In genomic region chr12:102703441-102703840, GRCm38 (mm10) we compare ENCODE assay signal across 9 mouse cellular contexts. TPM values are rescaled to one million over a fixed set of nuclear protein-coding genes. Genes with fewer than 3 reads are reported as not detected.
DNase-seq lines count a peak whose midpoint lies in the region; ATAC-seq and TF ChIP-seq lines count a peak whose summit lies in the region.
"Had no signal": no experiment of that assay in that cellular context is flagged by ENCODE, and none has a peak within 500 bp of the region (broad histone marks: within the 10 kb centered on the region; RNA-seq: fewer than 3 reads in every experiment).

No protein-coding gene starts in this region.

- peak overlapping the region; percentile 62; the same call in 1 of the 2 replicates for H3K27ac ChIP-seq in heart, adult 2 months
- peak overlapping the region; percentile 56; the same call in 1 of the 2 replicates for H3K27ac ChIP-seq in forebrain, embryonic 14.5 days (ENCODE audit: low read depth, low read length)
- no peak overlapping the region for H3K27ac ChIP-seq in liver, embryonic 14.5 days

- no peak for TF ChIP-seq POLR2A in heart, adult 2 months (IDR thresholded peaks at IDR 0.05; ENCODE audit: insufficient read depth, low read depth, low read length)

- no peak overlapping the region for H3K4me3 ChIP-seq in heart, adult 2 months
- H3K4me3 ChIP-seq in E14TG2a.4 (replicated peaks; ENCODE audit: low read length): peak overlapping the region; percentile 90
- H3K4me3 ChIP-seq in forebrain, embryonic 14.5 days (ENCODE audit: low read depth, low read length): peak overlapping the region; percentile 70
- no peak overlapping the region; a peak in 1 of 4 replicates for H3K4me3 ChIP-seq in liver, embryonic 14.5 days (ENCODE audit: insufficient read depth in 1 of 2, low read depth in 2 of 2, low read length in 2 of 2)

- no peaks in the 10 kb centered on the region for H3K36me3 ChIP-seq in heart, adult 2 months (ENCODE audit: control insufficient read depth, insufficient read depth, low read length)
- peaks cover 14% of the 10 kb centered on the region; the same call in 1 of the 2 replicates for H3K36me3 ChIP-seq in E14TG2a.4 (ENCODE audit: insufficient read depth, low read length)
- no peaks in the 10 kb centered on the region for H3K36me3 ChIP-seq in forebrain, embryonic 14.5 days (ENCODE audit: control insufficient read depth, insufficient read depth, low read length)
- no peaks in the 10 kb centered on the region for H3K36me3 ChIP-seq in liver, embryonic 14.5 days (replicated peaks; ENCODE audit: control insufficient read depth, insufficient read depth, low read depth)

- H3K27me3 ChIP-seq in heart, adult 2 months (ENCODE audit: control insufficient read depth, insufficient read depth, low read length): no peaks in the 10 kb centered on the region
- H3K27me3 ChIP-seq in E14TG2a.4 (ENCODE audit: insufficient read depth, low read length): peaks cover 9% of the 10 kb centered on the region; the same call in 1 of the 2 replicates
- H3K27me3 ChIP-seq in forebrain, embryonic 14.5 days (replicated peaks; ENCODE audit: control insufficient read depth, insufficient read depth, low read length): no peaks in the 10 kb centered on the region
- H3K27me3 ChIP-seq in liver, embryonic 14.5 days (ENCODE audit: control insufficient read depth, insufficient read depth, low read length): no peaks in the 10 kb centered on the region; the same call in 1 of the 2 replicates

- TF ChIP-seq EP300 in heart, adult 2 months (IDR thresholded peaks at IDR 0.05; ENCODE audit: insufficient read depth, low read depth, low read length): no peak
- TF ChIP-seq EP300 in liver, embryonic 14.5 days (IDR thresholded peaks at IDR 0.05; ENCODE audit: low read depth): no peak

- ATAC-seq in forebrain, embryonic 14.5 days: no peak
- no peak for ATAC-seq in liver, embryonic 14.5 days (ENCODE audit: insufficient read depth)

- DNase-seq in heart, adult 2 months: no peak
- DNase-seq in heart, adult 9 months (ENCODE audit: low spot score in 2 of 2): no peak
- DNase-seq in forebrain, embryonic 14.5 days (ENCODE audit: low spot score): no peak
- no peak for DNase-seq in liver, embryonic 14.5 days (ENCODE audit: low read depth in 3 of 3, low spot score in 3 of 3)
- DNase-seq in frontal cortex, postnatal 14 days (ENCODE audit: low spot score in 2 of 2): no peak
- DNase-seq in left cerebral cortex, postnatal 36 days (ENCODE audit: low spot score in 2 of 2): no peak
- no peak for DNase-seq in layer of hippocampus, adult 9-11 months

- intact Hi-C loops in heart, adult 2 months (cut with DNase I): loop anchor here (5.0 to 10.0 kb wide), 3 partner anchors 106 to 361 kb away; partner anchors contain the start of gene Btbd7
- intact Hi-C loops in left cerebral cortex, postnatal 36 days (cut with DNase I): loop anchor here (5.0 kb wide), 1 partner anchor 71 kb away; no protein-coding TSS in a partner anchor

- no peak for TF ChIP-seq CTCF in heart, adult 2 months (IDR thresholded peaks at IDR 0.05)
- TF ChIP-seq CTCF in E14TG2a.4 (conservative IDR thresholded peaks at IDR 0.05; ENCODE audit: low read length): no peak
- no peak for TF ChIP-seq CTCF in liver, embryonic 14.5 days (IDR thresholded peaks at IDR 0.05; ENCODE audit: low read depth)

- 67% methylated on average over 6 of the region's 6 CpGs for WGBS in heart, adult 2 months
- 21% methylated on average over 6 of the region's 6 CpGs for WGBS in forebrain, embryonic 14.5 days
- 49% methylated on average over 6 of the region's 6 CpGs for whole genome bisulfite sequencing in liver, embryonic 14.5 days (ENCODE audit: insufficient replicate concordance)

- no peaks in the 10 kb centered on the region for H3K79me2 ChIP-seq in heart, adult 2 months (replicated peaks; ENCODE audit: control insufficient read depth, insufficient read depth, low read length)

- no peak overlapping the region for H3K9ac ChIP-seq in heart, adult 2 months (ENCODE audit: low read depth, low read length)
- peak overlapping the region; percentile 79 for H3K9ac ChIP-seq in forebrain, embryonic 14.5 days (ENCODE audit: low read length)
- H3K9ac ChIP-seq in liver, embryonic 14.5 days (replicated peaks): no peak overlapping the region

- peak overlapping the region; percentile 79 for H3K4me2 ChIP-seq in forebrain, embryonic 14.5 days (ENCODE audit: low read length)
- peak overlapping the region; percentile 94 for H3K4me2 ChIP-seq in liver, embryonic 14.5 days (ENCODE audit: low read depth)

- no peaks in the 10 kb centered on the region for H3K9me3 ChIP-seq in E14TG2a.4 (ENCODE audit: low read length)
- H3K9me3 ChIP-seq in forebrain, embryonic 14.5 days (replicated peaks; ENCODE audit: control insufficient read depth, low read length): no peaks in the 10 kb centered on the region
- H3K9me3 ChIP-seq in liver, embryonic 14.5 days (ENCODE audit: control insufficient read depth, low read length): no peaks in the 10 kb centered on the region

- H3K4me1 ChIP-seq in heart, adult 2 months (ENCODE audit: control insufficient read depth, insufficient read depth, low read length): peaks cover 6% of the 10 kb centered on the region; the same call in 1 of the 2 replicates
- peaks cover 88% of the 10 kb centered on the region for H3K4me1 ChIP-seq in E14TG2a.4 (replicated peaks; ENCODE audit: low read depth, low read length)
- peaks cover 44% of the 10 kb centered on the region for H3K4me1 ChIP-seq in forebrain, embryonic 14.5 days (ENCODE audit: control insufficient read depth, insufficient read depth, low read length)
- H3K4me1 ChIP-seq in liver, embryonic 14.5 days (replicated peaks; ENCODE audit: control insufficient read depth in 2 of 2, insufficient read depth in 2 of 2, low read length in 1 of 2): peaks cover 0 to 24% of the 10 kb centered on the region in 2 experiments; a peak in 3 of 4 replicates

RNA-seq across cellular contexts. Expression of gene Itpk1, which starts 1.3 kb away (rescaled TPM):
- 1 to 10 TPM; 7.9 to 9.5 TPM for total RNA-seq in heart, adult 2 months (2021)
- 11.6 and 11.9 TPM in 2 replicates for polyA plus RNA-seq in heart, adult 2 months (2012; rRNA removed)
- 47.1 and 57.5 TPM in 2 replicates for polyA plus RNA-seq in forebrain, embryonic 14.5 days (2014; fragmentation: Nextera tagmentation; extraction: Ambion mirVana)
- 2.0 and 2.3 TPM in 2 replicates for polyA plus RNA-seq in liver, embryonic 14.5 days (2012; rRNA removed)
- 2.4 TPM in 2 replicates for polyA plus RNA-seq in liver, embryonic 14.5 days (2014; fragmentation: Nextera tagmentation; extraction: Ambion mirVana)
- 10 to 100 TPM; 57.6 to 66.4 TPM for total RNA-seq in left cerebral cortex, postnatal 36 days (2021)

RNA-seq across cellular contexts. Expression of gene Moap1, which starts 40.0 kb away (rescaled TPM):
- total RNA-seq in heart, adult 2 months (2021): 1 to 10 TPM; 7.0 to 7.5 TPM
- 0.51 TPM in 1 of 2 replicates, not detected in the other for polyA plus RNA-seq in heart, adult 2 months (2012; rRNA removed)
- 47.0 and 59.8 TPM in 2 replicates for polyA plus RNA-seq in forebrain, embryonic 14.5 days (2014; fragmentation: Nextera tagmentation; extraction: Ambion mirVana)
- 1.1 and 1.8 TPM in 2 replicates for polyA plus RNA-seq in liver, embryonic 14.5 days (2012; rRNA removed)
- polyA plus RNA-seq in liver, embryonic 14.5 days (2014; fragmentation: Nextera tagmentation; extraction: Ambion mirVana): 5.6 and 6.7 TPM in 2 replicates
- total RNA-seq in left cerebral cortex, postnatal 36 days (2021): 10 to 100 TPM; 28.9 to 30.6 TPM
- polyA plus RNA-seq: erythroblast, embryonic 14.5 days had no signal

RNA-seq across cellular contexts. Expression of gene Tmem251, which starts 40.1 kb away (rescaled TPM):
- total RNA-seq in heart, adult 2 months (2021): 1 to 10 TPM; 4.5 to 4.6 TPM
- 1.8 and 4.0 TPM in 2 replicates for polyA plus RNA-seq in heart, adult 2 months (2012; rRNA removed)
- polyA plus RNA-seq in forebrain, embryonic 14.5 days (2014; fragmentation: Nextera tagmentation; extraction: Ambion mirVana): 12.3 and 14.2 TPM in 2 replicates
- 2.0 TPM in 2 replicates for polyA plus RNA-seq in liver, embryonic 14.5 days (2012; rRNA removed)
- polyA plus RNA-seq in liver, embryonic 14.5 days (2014; fragmentation: Nextera tagmentation; extraction: Ambion mirVana): 6.6 and 6.7 TPM in 2 replicates
- total RNA-seq in left cerebral cortex, postnatal 36 days (2021): 1 to 10 TPM; 5.4 TPM

RNA-seq across cellular contexts. Expression of gene Gm28051, which starts 54.1 kb away (rescaled TPM):
- not detected for total RNA-seq in heart, adult 2 months (2021)
- polyA plus RNA-seq in heart, adult 2 months (2012; rRNA removed): not detected in 2 replicates
- not detected in 2 replicates for polyA plus RNA-seq in forebrain, embryonic 14.5 days (2014; fragmentation: Nextera tagmentation; extraction: Ambion mirVana)
- polyA plus RNA-seq in liver, embryonic 14.5 days (2012; rRNA removed): not detected in 2 replicates
- polyA plus RNA-seq in liver, embryonic 14.5 days (2014; fragmentation: Nextera tagmentation; extraction: Ambion mirVana): not detected in 2 replicates
- not detected for total RNA-seq in left cerebral cortex, postnatal 36 days (2021)
- polyA plus RNA-seq: erythroblast, embryonic 14.5 days had no signal

RNA-seq across cellular contexts. Expression of gene Gon7, which starts 54.2 kb away (rescaled TPM):
- 10 to 100 TPM in 1 of 2 experiments, 1 to 10 TPM in 1; 9.8 to 10.4 TPM for total RNA-seq in heart, adult 2 months (2021)
- polyA plus RNA-seq in heart, adult 2 months (2012; rRNA removed): 5.9 and 7.0 TPM in 2 replicates
- 30.6 and 36.6 TPM in 2 replicates for polyA plus RNA-seq in forebrain, embryonic 14.5 days (2014; fragmentation: Nextera tagmentation; extraction: Ambion mirVana)
- 4.0 and 6.9 TPM in 2 replicates for polyA plus RNA-seq in liver, embryonic 14.5 days (2012; rRNA removed)
- polyA plus RNA-seq in liver, embryonic 14.5 days (2014; fragmentation: Nextera tagmentation; extraction: Ambion mirVana): 9.3 and 10.8 TPM in 2 replicates
- total RNA-seq in left cerebral cortex, postnatal 36 days (2021): 10 to 100 TPM; 12.7 to 14.5 TPM

Comparison
In these comparisons a context has a peak if more than half of its experiments do, and no peak if none do; other contexts are left out.
1. H3K4me3 ChIP-seq: peak in E14TG2a.4 (single experiment) and forebrain, embryonic 14.5 days (single experiment); none in heart, adult 2 months (single experiment) and liver, embryonic 14.5 days (0 of 2).